Mouse (Mus musculus) hindbrain, embryonic 16.5 days (tissue): ENCODE measurements around the gene Anks3. TPM values are rescaled to one million over a fixed set of nuclear protein-coding genes. Genes with fewer than 3 reads are reported as not detected.

Experiments
- ATAC-seq: fragments of 200-750 bp; cut with Nextera tagmentation; 2 replicates; pipeline ENCODE4 v1.8.0; 2017; ENCODE audit warnings: moderate TSS enrichment, moderate library complexity
- H3K27ac ChIP-seq: fragments of 300-500 bp; sonication (generic); 2 replicates; pipeline ENCODE4 v1.5.1; 2014; ENCODE audit warnings: low read depth, mild to moderate bottlenecking, control low read depth, low read length, moderate library complexity
- H3K27me3 ChIP-seq: fragments of 300-500 bp; sonication (generic); replicated peaks from 2 replicates; pipeline ENCODE4 v1.6.1; 2014; ENCODE audit warnings: low read length; ENCODE audit not compliant: control insufficient read depth, insufficient read depth
- H3K36me3 ChIP-seq: fragments of 300-500 bp; sonication (generic); 2 replicates; pipeline ENCODE4 v1.6.1; 2014; ENCODE audit warnings: mild to moderate bottlenecking, low read length, moderate library complexity, mixed read lengths; ENCODE audit not compliant: control insufficient read depth, insufficient read depth
- H3K4me1 ChIP-seq: fragments of 300-500 bp; sonication (generic); 2 replicates; pipeline ENCODE4 v1.6.1; 2014; ENCODE audit warnings: low read depth, low read length; ENCODE audit not compliant: control insufficient read depth, insufficient read depth
- H3K4me2 ChIP-seq: fragments of 300-500 bp; sonication (generic); 2 replicates; pipeline ENCODE4 v1.6.1; 2014; ENCODE audit warnings: mild to moderate bottlenecking, low read length, control low read depth, moderate library complexity
- H3K4me3 ChIP-seq: fragments of 300-500 bp; sonication (generic); 2 replicates; pipeline ENCODE4 v1.5.1; 2014; ENCODE audit warnings: mild to moderate bottlenecking, low read length, control low read depth, moderate library complexity
- H3K9ac ChIP-seq: fragments of 300-500 bp; sonication (generic); 2 replicates; pipeline ENCODE4 v1.6.1; 2014; ENCODE audit warnings: low read depth, mild to moderate bottlenecking, control low read depth, low read length, moderate library complexity
- H3K9me3 ChIP-seq: fragments of 300-500 bp; sonication (generic); 2 replicates; pipeline ENCODE4 v1.6.1; 2014; ENCODE audit warnings: mild to moderate bottlenecking, low read length, moderate library complexity; ENCODE audit not compliant: control insufficient read depth
- WGBS: fragments of 180-500 bp; shearing (Covaris S2); extraction: QIAGEN DNeasy Blood & Tissue Kit; methylation state at CpG from one replicate; pipeline ENCODE4 v1.1.7; 2014; 5-methylcytosine and 5-hydroxymethylcytosine counted together
- polyA plus RNA-seq: library from polyadenylated mRNA; unstranded; fragments of >200 nt; fragmentation: Nextera tagmentation; extraction: Ambion mirVana; gene quantifications from 2 replicates; pipeline ENCODE4 v1.2.1, GENCODE M21; 2015

Anks3 gene
- polyA plus RNA-seq, 1 experiment from 2014 or later, result 68.6 TPM

DNA sequence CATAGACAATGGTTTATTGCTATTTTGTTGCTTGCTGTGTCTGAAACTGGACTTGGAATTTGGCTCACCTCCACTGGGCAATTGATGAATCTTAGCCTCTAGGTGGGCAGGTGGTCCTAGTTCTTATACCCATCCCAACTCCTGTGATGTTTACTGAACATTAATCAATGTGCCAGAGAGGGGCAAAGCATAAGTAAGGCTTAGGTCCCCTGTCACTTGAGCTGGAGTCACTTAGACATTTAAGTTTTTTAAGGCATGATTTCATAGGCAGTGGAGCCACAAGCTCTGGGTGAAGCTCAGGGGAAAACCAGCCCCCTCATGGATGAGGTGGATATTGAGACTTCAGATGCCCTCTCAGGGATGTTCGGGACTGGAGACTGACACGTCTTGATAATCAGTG, 25.5 kb downstream of the Anks3 start, which contains the start of gene Nudt16l1:
Gene Nudt16l1, plus strand, starts transcription at position 301 of the 400 bp plus-strand sequence.
- no peaks in the 10 kb centered on the region for H3K27me3 ChIP-seq
- peaks cover 13% of the 10 kb centered on the region for H3K4me1 ChIP-seq
- H3K9ac ChIP-seq, result peak within 1 kb of the TSS; percentile 82
- peak within 1 kb of the TSS; percentile 85 for H3K27ac ChIP-seq
- WGBS, result 3% methylated on average over 2 of the region's 2 CpGs
- H3K4me3 ChIP-seq, result peak within 1 kb of the TSS; percentile 74
- peak within 1 kb of the TSS; percentile 76 for H3K4me2 ChIP-seq
- H3K9me3 ChIP-seq, result no peaks in the 10 kb centered on the region
- H3K36me3 ChIP-seq, result peaks cover 31% of the 10 kb centered on the region
- no peak for ATAC-seq

DNA sequence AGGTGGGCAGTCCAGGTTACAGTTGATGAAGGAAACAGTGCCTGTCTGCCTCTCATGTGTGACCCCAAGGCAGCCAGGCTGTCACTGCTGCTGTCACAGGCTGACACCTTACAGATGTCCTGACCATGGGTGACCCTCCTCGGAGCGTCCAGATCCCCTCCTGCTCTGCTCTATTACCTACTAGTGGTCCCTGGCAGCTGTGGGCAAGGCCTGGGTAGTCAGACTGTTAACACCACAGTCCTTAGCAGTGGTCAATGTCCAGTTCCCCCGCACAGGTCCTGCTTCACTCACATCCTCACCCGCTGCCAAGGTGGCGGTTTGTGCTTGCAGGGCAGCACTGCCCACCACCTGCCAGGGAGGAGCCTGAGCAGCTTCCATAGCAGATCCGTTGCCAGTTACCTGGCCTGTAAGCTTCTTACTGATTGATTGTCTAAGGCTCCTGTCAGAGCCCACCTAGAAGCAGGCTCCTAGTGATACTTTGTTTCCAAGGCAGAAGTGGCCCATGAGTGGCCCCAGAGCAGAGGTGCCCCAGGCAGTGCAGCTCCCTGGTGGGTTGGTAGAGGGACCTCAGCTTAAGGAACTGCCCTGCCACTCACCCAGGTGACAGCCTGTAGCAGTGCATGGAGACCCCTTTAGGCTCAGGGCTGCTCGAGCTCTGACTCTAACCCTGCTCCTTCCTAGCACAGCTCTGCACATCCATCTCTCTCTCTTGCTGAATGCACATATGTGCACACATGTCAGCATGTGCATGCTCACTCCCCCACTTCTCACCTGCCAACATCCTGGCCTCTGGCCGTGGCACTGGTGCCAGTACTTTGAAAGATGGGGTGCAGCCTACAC, 26.4 kb downstream of the Anks3 start:
- ATAC-seq, result no peak
- Histone ChIP-seq H3K27me3 (no peaks in the 10 kb centered on the region), H3K36me3 (peaks cover 30% of the 10 kb centered on the region), H3K4me1 (peaks cover 13% of the 10 kb centered on the region), H3K9me3 (no peaks in the 10 kb centered on the region), H3K9ac (no peak overlapping the region; the same call in 1 of the 2 replicates), H3K27ac (no peak overlapping the region), H3K4me3 (no peak overlapping the region), H3K4me2 (no peak overlapping the region)
- WGBS, result 97% methylated on average over 8 of the region's 8 CpGs

DNA sequence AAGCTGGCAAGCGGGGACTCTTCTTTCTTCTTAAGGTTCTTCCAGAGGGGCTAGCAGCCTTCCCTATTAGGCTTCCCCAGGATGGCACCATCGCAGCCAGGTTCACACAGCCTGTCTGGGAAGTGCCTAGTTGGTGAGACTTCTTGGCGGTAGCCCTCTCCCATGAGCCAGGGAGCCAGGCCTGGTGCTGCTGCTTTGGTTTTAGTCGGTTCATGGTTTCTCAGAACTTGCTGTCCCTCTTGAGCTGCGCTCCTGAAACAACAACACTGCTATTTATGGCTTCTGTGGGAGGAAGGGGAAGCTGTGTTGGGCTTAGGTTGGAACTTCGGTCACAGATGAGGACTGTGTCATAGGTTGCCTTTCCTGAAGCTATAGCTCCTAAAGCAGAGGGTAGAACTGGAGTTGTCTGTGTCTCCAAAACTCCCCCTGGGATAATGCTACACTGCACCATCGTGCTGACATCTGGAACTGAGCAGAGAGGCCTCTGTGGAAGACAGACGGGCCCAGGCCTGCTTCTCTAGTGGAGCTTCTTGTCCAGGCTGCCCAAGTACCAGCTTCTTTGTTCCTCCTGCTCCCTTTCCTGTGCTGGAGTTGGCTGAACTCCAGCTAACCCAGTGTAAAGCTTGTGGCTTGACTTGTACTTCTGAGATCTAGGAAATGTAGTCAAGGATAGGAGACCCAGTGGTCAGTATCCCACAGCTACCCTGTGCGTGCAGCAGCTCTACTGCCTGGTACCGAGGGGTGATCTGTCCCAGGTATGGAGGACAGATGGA, 27.9 kb downstream of the Anks3 start:
- H3K36me3 ChIP-seq, result peaks cover 24% of the 10 kb centered on the region
- H3K4me3 ChIP-seq, result no peak overlapping the region
- 84% methylated on average over 10 of the region's 10 CpGs for WGBS
- peaks cover 13% of the 10 kb centered on the region for H3K4me1 ChIP-seq
- no peaks in the 10 kb centered on the region for H3K9me3 ChIP-seq
- ATAC-seq, result no peak
- H3K4me2 ChIP-seq, result no peak overlapping the region
- no peak overlapping the region for H3K9ac ChIP-seq
- H3K27ac ChIP-seq, result 0 out of 2 replicates have a peak overlapping the region, but pooled peaks have one; percentile 5
- H3K27me3 ChIP-seq, result no peaks in the 10 kb centered on the region

DNA sequence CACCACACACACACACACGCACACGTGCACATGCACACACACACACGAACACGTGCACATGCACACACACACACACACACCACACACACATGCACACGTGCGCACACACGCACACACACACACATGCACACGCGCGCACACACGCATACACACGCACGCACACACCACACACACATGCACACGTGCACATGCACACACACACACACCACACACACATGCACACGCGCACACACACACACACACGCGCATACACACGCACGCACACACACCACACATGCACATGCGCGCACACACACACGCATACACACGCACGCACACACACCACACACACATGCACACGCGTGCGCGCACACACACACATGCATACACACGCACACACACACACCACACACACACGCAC, 28.6 kb downstream of the Anks3 start:
- Histone ChIP-seq H3K9me3 (no peaks in the 10 kb centered on the region), H3K9ac (no peak overlapping the region), H3K4me1 (peaks cover 11% of the 10 kb centered on the region), H3K27me3 (no peaks in the 10 kb centered on the region), H3K4me3 (no peak overlapping the region), H3K4me2 (no peak overlapping the region), H3K27ac (no peak overlapping the region), H3K36me3 (peaks cover 30% of the 10 kb centered on the region)
- ATAC-seq, result no peak
- 98% methylated on average over 31 of the region's 31 CpGs for WGBS

DNA sequence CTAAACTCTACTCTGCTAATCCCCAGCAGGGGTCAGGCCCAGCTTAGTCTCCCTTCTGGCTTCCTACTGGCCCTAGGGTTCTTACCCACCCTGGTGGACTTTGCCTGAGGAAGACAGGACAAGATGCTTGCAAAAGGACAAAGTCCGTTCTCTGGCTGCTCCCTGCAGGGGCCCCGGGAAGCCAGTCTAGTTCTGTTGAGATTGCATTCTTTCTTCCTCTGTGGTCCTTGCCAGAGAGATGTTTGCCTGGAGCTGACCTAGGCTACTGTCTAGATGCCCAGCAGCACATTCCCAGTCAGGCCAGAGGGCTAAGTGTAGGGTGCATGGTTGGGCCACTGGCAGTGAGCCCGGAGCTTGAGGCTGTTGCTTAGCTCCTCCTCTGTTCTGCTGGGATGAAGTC, 31.6 kb downstream of the Anks3 start:
- no peak; the same call in 1 of the 2 replicates for ATAC-seq
- Histone ChIP-seq H3K9ac (no peak overlapping the region), H3K4me2 (no peak overlapping the region), H3K27me3 (no peaks in the 10 kb centered on the region), H3K4me3 (no peak overlapping the region), H3K36me3 (peaks cover 36% of the 10 kb centered on the region), H3K27ac (no peak overlapping the region), H3K9me3 (no peaks in the 10 kb centered on the region), H3K4me1 (no peaks in the 10 kb centered on the region)
- WGBS, result 83% methylated on average over 3 of the region's 3 CpGs

DNA sequence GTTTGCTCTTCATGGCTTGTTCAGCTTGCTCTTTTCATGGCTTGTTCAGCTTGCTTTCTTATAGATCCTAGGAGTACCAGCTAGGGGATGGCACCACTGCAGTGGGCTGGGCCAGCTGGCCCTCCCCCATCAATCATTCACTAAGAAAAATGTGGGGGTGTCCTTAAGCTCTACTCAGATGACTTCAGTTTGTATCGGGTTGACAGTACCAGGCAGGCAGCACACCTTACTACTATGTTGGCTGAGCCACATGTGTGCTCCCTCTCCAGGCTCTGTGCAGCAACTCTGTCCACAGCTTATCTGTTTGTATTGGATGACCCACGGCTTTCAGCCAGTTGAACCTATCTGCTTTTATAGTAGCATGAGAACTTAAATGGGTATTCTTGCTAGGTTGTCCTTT, 35.5 kb downstream of the Anks3 start:
- Histone ChIP-seq H3K9ac (no peak overlapping the region), H3K27me3 (no peaks in the 10 kb centered on the region), H3K4me3 (no peak overlapping the region), H3K27ac (no peak overlapping the region), H3K9me3 (no peaks in the 10 kb centered on the region), H3K4me1 (no peaks in the 10 kb centered on the region), H3K4me2 (no peak overlapping the region), H3K36me3 (peaks cover 46% of the 10 kb centered on the region)
- 85% methylated on average over 2 of the region's 2 CpGs for WGBS
- ATAC-seq, result no peak

DNA sequence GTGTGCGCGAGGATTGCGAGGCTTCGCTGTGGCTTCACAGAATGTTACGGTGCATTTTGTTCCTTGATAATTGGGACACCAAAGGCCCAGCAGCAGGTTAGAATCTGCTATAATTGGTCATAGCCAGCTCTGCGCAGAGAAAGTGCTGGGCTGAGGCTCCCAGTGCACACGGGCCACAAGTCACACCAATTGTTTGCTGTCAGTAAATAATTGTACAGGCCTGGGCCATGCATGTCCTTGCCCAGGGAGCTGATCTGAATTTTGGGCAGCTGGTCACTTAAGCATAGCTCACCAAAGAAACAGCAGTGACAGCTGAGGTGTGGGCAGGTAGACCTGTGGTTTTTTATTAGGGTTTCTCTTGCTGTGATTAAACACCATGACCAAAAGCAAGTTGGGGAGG, 36.0 kb downstream of the Anks3 start:
- Histone ChIP-seq H3K4me1 (no peaks in the 10 kb centered on the region), H3K27ac (no peak overlapping the region), H3K36me3 (peaks cover 50% of the 10 kb centered on the region), H3K9ac (no peak overlapping the region), H3K27me3 (no peaks in the 10 kb centered on the region), H3K4me2 (no peak overlapping the region), H3K9me3 (no peaks in the 10 kb centered on the region), H3K4me3 (no peak overlapping the region)
- no peak for ATAC-seq
- 97% methylated on average over 7 of the region's 7 CpGs for WGBS

DNA sequence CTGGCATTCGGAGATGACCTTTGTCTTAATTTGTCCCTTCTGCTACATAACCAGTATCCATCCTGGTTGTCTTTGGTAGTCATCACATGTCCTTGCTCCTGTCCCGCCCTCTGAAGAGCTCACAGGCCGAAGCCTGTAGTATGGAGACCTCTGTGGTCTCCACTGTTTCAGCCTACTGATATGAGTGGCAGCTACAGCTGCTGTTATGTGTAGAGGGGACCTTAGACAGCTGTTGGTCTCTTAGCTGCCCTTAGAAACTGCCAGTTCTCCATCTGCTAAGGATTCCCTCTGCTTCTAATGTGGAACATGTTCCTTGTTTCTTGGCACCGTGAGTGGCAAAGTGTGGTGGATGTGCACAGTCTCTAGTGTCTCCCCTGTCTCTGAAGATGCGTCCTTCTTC, 40.0 kb downstream of the Anks3 start:
- H3K4me3 ChIP-seq, result no peak overlapping the region
- no peak overlapping the region for H3K4me2 ChIP-seq
- ATAC-seq, result no peak
- H3K4me1 ChIP-seq, result no peaks in the 10 kb centered on the region
- H3K27ac ChIP-seq, result no peak overlapping the region
- no peaks in the 10 kb centered on the region for H3K27me3 ChIP-seq
- no peak overlapping the region for H3K9ac ChIP-seq
- H3K36me3 ChIP-seq, result peaks cover 50% of the 10 kb centered on the region
- WGBS, result 92% methylated on average over 5 of the region's 5 CpGs
- no peaks in the 10 kb centered on the region for H3K9me3 ChIP-seq

DNA sequence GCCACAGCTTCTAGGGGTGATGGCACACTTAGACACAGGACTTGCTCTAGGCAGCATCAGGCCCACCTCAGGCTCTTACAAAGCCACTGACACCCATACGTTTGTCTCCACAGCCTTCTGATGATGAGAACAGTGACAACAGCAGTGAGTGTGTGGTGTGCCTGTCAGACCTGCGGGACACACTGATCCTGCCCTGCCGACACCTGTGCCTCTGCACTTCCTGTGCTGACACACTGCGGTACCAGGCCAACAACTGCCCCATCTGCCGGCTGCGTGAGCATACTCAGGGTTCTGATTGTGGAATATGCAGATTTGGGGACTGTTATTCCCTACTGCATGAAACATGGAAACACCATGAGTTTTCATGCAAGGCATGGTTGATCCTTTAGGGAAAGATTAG, 41.5 kb downstream of the Anks3 start:
- H3K27me3 ChIP-seq, result no peaks in the 10 kb centered on the region
- H3K9me3 ChIP-seq, result no peaks in the 10 kb centered on the region
- ATAC-seq, result no peak
- WGBS, result 98% methylated on average over 6 of the region's 6 CpGs
- H3K9ac ChIP-seq, result no peak overlapping the region
- no peak overlapping the region for H3K27ac ChIP-seq
- peaks cover 43% of the 10 kb centered on the region for H3K36me3 ChIP-seq
- no peaks in the 10 kb centered on the region for H3K4me1 ChIP-seq
- no peak overlapping the region for H3K4me3 ChIP-seq
- H3K4me2 ChIP-seq, result no peak overlapping the region
